ENCODE assay signal across 7 mouse cellular contexts in genomic region chr6:90368976-90369724, GRCm38 (mm10). TPM values are rescaled to one million over a fixed set of nuclear protein-coding genes. Genes with fewer than 3 reads are reported as not detected.
DNase-seq lines count a peak whose midpoint lies in the region; ATAC-seq lines count a peak whose summit lies in the region.

TSS of gene Zxdc (plus strand) at chr6:90369492.

- peak; percentile 98 for ATAC-seq in intestine, embryonic 15.5 days

- H3K27ac ChIP-seq in intestine, embryonic 15.5 days: peak within 1 kb of the TSS; percentile 86
- peak within 1 kb of the TSS; percentile 88 for H3K27ac ChIP-seq in midbrain, embryonic 10.5 days (replicated peaks)

- no peaks in the 10 kb centered on the region for H3K27me3 ChIP-seq in intestine, embryonic 15.5 days (replicated peaks)
- H3K27me3 ChIP-seq in midbrain, embryonic 10.5 days (ENCODE audit: low read depth, poor library complexity, severe bottlenecking): no peaks in the 10 kb centered on the region

- intact Hi-C loops in gastrocnemius, postnatal 36 days (cut with DNase I): no loop called here
- intact Hi-C loops in left cerebral cortex, postnatal 25 days (cut with DNase I): no loop called here

- peak; percentile 100 for DNase-seq in adrenal gland, adult 2 months
- peak; percentile 94 for DNase-seq in embryo, embryonic 11.5 days (ENCODE audit: low read depth, low spot score)
- peak; percentile 99 to 100 for DNase-seq in gastrocnemius, postnatal 36 days
- peak; percentile 100 for DNase-seq in left cerebral cortex, postnatal 25 days (ENCODE audit: low spot score in 2 of 2)
- peak; percentile 98 for DNase-seq in midbrain, embryonic 10.5 days (ENCODE audit: low spot score)
- DNase-seq in right cerebral cortex, postnatal 4 days: peak; percentile 99

- no peaks in the 10 kb centered on the region for H3K9me3 ChIP-seq in intestine, embryonic 15.5 days
- no peaks in the 10 kb centered on the region for H3K9me3 ChIP-seq in midbrain, embryonic 10.5 days (replicated peaks)

- WGBS in intestine, embryonic 15.5 days: 6% methylated on average over 41 of the region's 41 CpGs
- WGBS in midbrain, embryonic 10.5 days: 7% methylated on average over 41 of the region's 41 CpGs

- peak within 1 kb of the TSS; percentile 97 for H3K4me3 ChIP-seq in intestine, embryonic 15.5 days (replicated peaks)
- peak within 1 kb of the TSS; percentile 96 for H3K4me3 ChIP-seq in midbrain, embryonic 10.5 days

- 0 out of 2 replicates have a peak, but pooled peaks cover 8% of the 10 kb centered on the region for H3K36me3 ChIP-seq in intestine, embryonic 15.5 days
- peaks cover 23% of the 10 kb centered on the region for H3K36me3 ChIP-seq in midbrain, embryonic 10.5 days

- peak within 1 kb of the TSS; percentile 86 for H3K9ac ChIP-seq in intestine, embryonic 15.5 days

- peak within 1 kb of the TSS; percentile 91 for H3K4me2 ChIP-seq in intestine, embryonic 15.5 days (replicated peaks)

- H3K4me1 ChIP-seq in intestine, embryonic 15.5 days (replicated peaks): peaks cover 11% of the 10 kb centered on the region
- H3K4me1 ChIP-seq in midbrain, embryonic 10.5 days: peaks cover 31% of the 10 kb centered on the region

RNA-seq across cellular contexts. Expression of gene Zxdc, which starts in this region (rescaled TPM):
- total RNA-seq in adrenal gland, adult 2 months (2021): 10 to 100 TPM; 18.8 to 33.4 TPM
- 70.1 and 75.8 TPM in 2 replicates for polyA plus RNA-seq in adrenal gland, adult 2 months (2012; rRNA removed)
- 10 to 100 TPM; 13.3 to 13.6 TPM for total RNA-seq in gastrocnemius, postnatal 36 days (2021)
- 7.1 and 7.3 TPM in 2 replicates for polyA plus RNA-seq in intestine, embryonic 15.5 days (2015; fragmentation: Nextera tagmentation; extraction: Ambion mirVana)
- 10 to 100 TPM; 27.2 to 29.9 TPM for total RNA-seq in left cerebral cortex, postnatal 25 days (2021)
- polyA plus RNA-seq in midbrain, embryonic 10.5 days (2016; fragmentation: Nextera tagmentation; extraction: Ambion mirVana): 6.1 and 8.1 TPM in 2 replicates

Comparison
In these comparisons a context has a peak if more than half of its experiments do, and no peak if none do; other contexts are left out.
1. Peak in every context shown above with its lines: DNase-seq, ATAC-seq, H3K4me3 ChIP-seq and H3K27ac ChIP-seq.